20 mouse cellular contexts compared by ENCODE assay signal in the genomic region with DNA sequence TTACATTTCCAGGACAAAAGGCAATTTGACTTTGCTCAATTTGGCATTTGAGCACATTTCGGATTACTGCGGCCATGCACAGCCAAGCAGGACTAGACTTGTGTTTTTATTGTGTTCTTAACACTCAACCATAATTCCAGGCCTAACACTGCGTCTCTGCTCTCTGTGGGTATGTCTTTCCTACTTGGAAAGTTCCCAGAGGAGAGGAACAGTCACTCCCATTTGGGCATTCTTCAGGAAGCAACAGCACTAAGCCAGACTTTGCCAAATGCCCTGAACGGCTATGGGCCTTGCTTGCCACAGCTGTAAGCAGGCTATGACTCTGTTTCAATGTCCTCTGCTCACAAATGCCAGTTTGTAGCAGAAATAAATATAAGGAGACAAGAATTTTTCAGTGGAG. TPM values are rescaled to one million over a fixed set of nuclear protein-coding genes. Genes with fewer than 3 reads are reported as not detected.
A peak's percentile ranks its signal among the peaks of the same experiment; 100 is the strongest.
DNase-seq lines count a peak whose midpoint lies in the region; ATAC-seq lines count a peak whose summit lies in the region.
"Had no signal": no experiment of that assay in that cellular context is flagged by ENCODE, and none has a peak within 500 bp of the region (broad histone marks: within the 10 kb centered on the region; RNA-seq: fewer than 3 reads in every experiment).

No protein-coding gene starts in this region.

- H3K4me2 ChIP-seq in forebrain, embryonic 12.5 days, result no peak overlapping the region

- no peak overlapping the region for H3K9ac ChIP-seq in forebrain, embryonic 12.5 days
- H3K9ac ChIP-seq: heart, embryonic 12.5 days; intestine, embryonic 15.5 days; kidney, embryonic 15.5 days; liver, embryonic 15.5 days; lung, embryonic 15.5 days had no signal

- H3K9me3 ChIP-seq in forebrain, embryonic 12.5 days, result no peaks in the 10 kb centered on the region
- no peaks in the 10 kb centered on the region for H3K9me3 ChIP-seq in forebrain, embryonic 10.5 days
- H3K9me3 ChIP-seq: heart, embryonic 12.5 days; hindbrain, embryonic 10.5 days; intestine, embryonic 15.5 days; kidney, embryonic 15.5 days; liver, embryonic 15.5 days; lung, embryonic 15.5 days had no signal

- no peak overlapping the region for H3K4me3 ChIP-seq in forebrain, embryonic 12.5 days (replicated peaks)
- H3K4me3 ChIP-seq in forebrain, embryonic 10.5 days, result no peak overlapping the region
- H3K4me3 ChIP-seq: hindbrain, embryonic 10.5 days; intestine, embryonic 15.5 days had no signal

- WGBS in forebrain, embryonic 12.5 days, result 77% methylated on average over 4 of the region's 4 CpGs
- WGBS in forebrain, embryonic 10.5 days, result 84% methylated on average over 4 of the region's 4 CpGs

- H3K36me3 ChIP-seq in forebrain, embryonic 12.5 days (replicated peaks), result no peaks in the 10 kb centered on the region
- no peaks in the 10 kb centered on the region for H3K36me3 ChIP-seq in forebrain, embryonic 10.5 days (replicated peaks)
- H3K36me3 ChIP-seq: heart, embryonic 12.5 days; hindbrain, embryonic 10.5 days; intestine, embryonic 15.5 days; kidney, embryonic 15.5 days; liver, embryonic 15.5 days; lung, embryonic 15.5 days had no signal

- ATAC-seq in forebrain, embryonic 12.5 days (ENCODE audit: low FRiP score), result no peak
- ATAC-seq: activated CD4-positive, CD25-positive, alpha-beta regulatory T cell, adult 4 months; intestine, embryonic 15.5 days had no signal

- no peaks in the 10 kb centered on the region for H3K27me3 ChIP-seq in forebrain, embryonic 12.5 days
- H3K27me3 ChIP-seq in forebrain, embryonic 10.5 days (ENCODE audit: poor library complexity, severe bottlenecking), result peaks cover 42% of the 10 kb centered on the region
- H3K27me3 ChIP-seq: intestine, embryonic 15.5 days had no signal

- 0 out of 2 replicates have a peak overlapping the region, but pooled peaks have one; percentile 25 for H3K27ac ChIP-seq in forebrain, embryonic 12.5 days
- no peak overlapping the region for H3K27ac ChIP-seq in forebrain, embryonic 10.5 days
- H3K27ac ChIP-seq: hindbrain, embryonic 10.5 days; intestine, embryonic 15.5 days; kidney, embryonic 15.5 days; liver, embryonic 15.5 days; lung, embryonic 15.5 days; macrophage had no signal

- DNase-seq in forebrain, embryonic 10.5 days (ENCODE audit: extremely low spot score, low spot score), result no peak
- peak; percentile 6 for DNase-seq in kidney, adult 9 months
- DNase-seq in kidney, postnatal 4 days, result no peak
- peak; percentile 14 for DNase-seq in brain, adult 2 months (ENCODE audit: low read depth, low spot score)
- DNase-seq in fat pad, adult 2 months (ENCODE audit: extremely low read depth, low read depth, low spot score), result peak; percentile 75
- no peak for DNase-seq in frontal cortex, postnatal 36 days (ENCODE audit: low spot score in 2 of 2)
- DNase-seq: heart, adult 11 months; liver; right cerebral cortex, adult 18-20 months; right cerebral cortex, postnatal 4 days; thymus, postnatal 14 days had no signal

- no peaks in the 10 kb centered on the region for H3K4me1 ChIP-seq in forebrain, embryonic 12.5 days
- H3K4me1 ChIP-seq in forebrain, embryonic 10.5 days, result 0 out of 2 replicates have a peak, but pooled peaks cover 4% of the 10 kb centered on the region
- H3K4me1 ChIP-seq: heart, embryonic 12.5 days; hindbrain, embryonic 10.5 days; intestine, embryonic 15.5 days; kidney, embryonic 15.5 days; liver, embryonic 15.5 days; lung, embryonic 15.5 days had no signal

RNA-seq across cellular contexts. Expression of a gene that starts 56.5 kb away (rescaled TPM):
- 48.6 and 54.4 TPM in 2 replicates for polyA plus RNA-seq in forebrain, embryonic 12.5 days (2016; fragmentation: Nextera tagmentation; extraction: Ambion mirVana)
- 71.8 and 76.4 TPM in 2 replicates for polyA plus RNA-seq in forebrain, embryonic 10.5 days (2016; fragmentation: Nextera tagmentation; extraction: Ambion mirVana)

Comparison
In these comparisons a context has a peak if more than half of its experiments do, and no peak if none do; other contexts are left out.
1. DNase-seq: peak in kidney, adult 9 months (single experiment), brain, adult 2 months (single experiment) and fat pad, adult 2 months (single experiment); none in forebrain, embryonic 10.5 days (single experiment), kidney, postnatal 4 days (0 of 2) and frontal cortex, postnatal 36 days (0 of 2).